Mouse (Mus musculus) brain, embryonic 14.5 days (tissue): Measurements from ENCODE around the gene Mettl14.

Experiments
- CTCF ChIP-seq: fragments of 200-500 bp; IDR thresholded peaks from 2 replicates; pipeline ENCODE4 v1.5.1; 2012; ENCODE audit warnings: inconsistent platforms, mild to moderate bottlenecking, moderate library complexity, borderline replicate concordance; ENCODE audit not compliant: insufficient read depth, insufficient read length; ENCODE audit errors: extremely low read depth
- POLR2A ChIP-seq: fragments of 200-500 bp; IDR thresholded peaks from 2 replicates; pipeline ENCODE4 v1.6.1; 2012; ENCODE audit warnings: mild to moderate bottlenecking, inconsistent platforms, borderline replicate concordance; ENCODE audit not compliant: poor library complexity, insufficient read depth, insufficient read length, severe bottlenecking; ENCODE audit errors: extremely low read depth

GRCm38 (mm10) chr3:123376562-123376961, 9.3 kb downstream of the Mettl14 start:
- TF ChIP-seq POLR2A (no peak), CTCF (no peak)
